Mouse (Mus musculus) limb, embryonic 14.5 days (tissue): ENCODE results near the gene Zfp536. TPM values are rescaled to one million over a fixed set of nuclear protein-coding genes. Genes with fewer than 3 reads are reported as not detected.

ENCODE experiments used
- ATAC-seq: fragments of 200-750 bp; cut with Nextera tagmentation; 2 replicates; pipeline ENCODE4 v1.8.0; 2017; ENCODE audit warnings: low read depth, moderate number of reproducible peaks, moderate TSS enrichment; ENCODE audit not compliant: low FRiP score
- DNase-seq: peaks from one replicate; pipeline ENCODE4 v3.0.0-alpha.2; 2015; ENCODE audit warnings: low spot score
- H3K27ac ChIP-seq: fragments of 300-500 bp; sonication (generic); replicated peaks from 2 replicates; pipeline ENCODE4 v1.5.1; 2014; ENCODE audit warnings: low read depth, mild to moderate bottlenecking, low read length, moderate library complexity, mixed read lengths
- H3K27me3 ChIP-seq: fragments of 300-500 bp; sonication (generic); 2 replicates; pipeline ENCODE4 v1.6.1; 2014; ENCODE audit warnings: low read length, mixed read lengths; ENCODE audit not compliant: control insufficient read depth, insufficient read depth
- H3K36me3 ChIP-seq: fragments of 300-500 bp; sonication (generic); 2 replicates; pipeline ENCODE4 v1.6.1; 2014; ENCODE audit warnings: mild to moderate bottlenecking, low read length, moderate library complexity, mixed read lengths; ENCODE audit not compliant: control insufficient read depth, insufficient read depth
- H3K4me1 ChIP-seq: fragments of 300-500 bp; sonication (generic); 2 replicates; pipeline ENCODE4 v1.6.1; 2014; ENCODE audit warnings: antibody characterized with exemption, low read length, mixed read lengths; ENCODE audit not compliant: control insufficient read depth, insufficient read depth
- H3K4me2 ChIP-seq: fragments of 300-500 bp; sonication (generic); replicated peaks from 2 replicates; pipeline ENCODE4 v1.6.1; 2014; ENCODE audit warnings: low read depth, mild to moderate bottlenecking, low read length, moderate library complexity; ENCODE audit not compliant: severe bottlenecking
- H3K4me3 ChIP-seq: fragments of 300-500 bp; sonication (generic); replicated peaks from 2 replicates; pipeline ENCODE4 v1.5.1; 2014; ENCODE audit warnings: low read length
- H3K9ac ChIP-seq: fragments of 300-500 bp; sonication (generic); 2 replicates; pipeline ENCODE4 v1.6.1; 2014; ENCODE audit warnings: mild to moderate bottlenecking, low read depth, low read length, moderate library complexity; ENCODE audit not compliant: severe bottlenecking
- H3K9me3 ChIP-seq: fragments of 300-500 bp; sonication (generic); 2 replicates; pipeline ENCODE4 v1.6.1; 2016; ENCODE audit warnings: low read length; ENCODE audit not compliant: control insufficient read depth
- POLR2A ChIP-seq: fragments of 200-500 bp; IDR thresholded peaks from 2 replicates; pipeline ENCODE4 v1.8.0; 2012; ENCODE audit warnings: inconsistent platforms, mild to moderate bottlenecking, moderate library complexity, borderline replicate concordance; ENCODE audit not compliant: insufficient read depth, insufficient read length; ENCODE audit errors: extremely low read depth
- WGBS: fragments of 180-500 bp; shearing (Covaris S2); extraction: QIAGEN DNeasy Blood & Tissue Kit; methylation state at CpG from one replicate; pipeline ENCODE4 v1.1.7; 2014; 5-methylcytosine and 5-hydroxymethylcytosine counted together
- polyA plus RNA-seq, 2 experiments: library from polyadenylated mRNA; depleted of rRNA in 1 of 2; stranded (reverse) in 1 of 2; unstranded in 1 of 2; fragments of >200 nt; fragmentation: Nextera tagmentation in 1 of 2; extraction: Ambion mirVana in 1 of 2; gene quantifications; 2 replicates each; pipeline versions ENCODE4 v1.2.1 to v1.2.3; 2012 to 2014

The Zfp536 gene
- polyA plus RNA-seq, 2 experiments: 3.8 to 6.5 TPM

- Histone ChIP-seq H3K9ac (no peak overlapping the region), H3K36me3 (no peaks in the 10 kb centered on the region), H3K27ac (no peak overlapping the region), H3K27me3 (no peaks in the 10 kb centered on the region), H3K9me3 (no peaks in the 10 kb centered on the region), H3K4me3 (no peak overlapping the region), H3K4me1 (no peaks in the 10 kb centered on the region), H3K4me2 (no peak overlapping the region)
- no peak for TF ChIP-seq POLR2A
- DNase-seq (no peak), ATAC-seq (no peak)
- WGBS: 73% methylated on average over 6 of the region's 6 CpGs
Measured at GRCm38 (mm10) chr7:37481165-37481564, 292.3 kb downstream of the Zfp536 start.

GRCm38 (mm10) chr7:37477309-37477708 is 296.1 kb downstream of the Zfp536 start:
- Histone ChIP-seq H3K36me3 (no peaks in the 10 kb centered on the region), H3K4me3 (no peak overlapping the region), H3K4me1 (0 out of 2 replicates have a peak, but pooled peaks cover 2% of the 10 kb centered on the region), H3K9me3 (no peaks in the 10 kb centered on the region), H3K9ac (no peak overlapping the region), H3K27ac (no peak overlapping the region), H3K27me3 (no peaks in the 10 kb centered on the region), H3K4me2 (no peak overlapping the region)
- no peak for DNase-seq
- no peak for TF ChIP-seq POLR2A
- ATAC-seq: no peak
- WGBS: 85% methylated on average over 5 of the region's 5 CpGs

- Histone ChIP-seq H3K27me3 (no peaks in the 10 kb centered on the region), H3K4me2 (no peak overlapping the region)
- no peak for DNase-seq
Measured at GRCm38 (mm10) chr7:37475485-37475884, 298.0 kb downstream of the Zfp536 start.

GRCm38 (mm10) chr7:37474284-37474683 is 299.2 kb downstream of the Zfp536 start:
- no peaks in the 10 kb centered on the region for H3K27me3 ChIP-seq
- no peak for DNase-seq
- H3K9ac ChIP-seq: no peak overlapping the region
- no peak overlapping the region for H3K27ac ChIP-seq
- WGBS: 54% methylated on average over 8 of the region's 8 CpGs
- no peak for ATAC-seq
- no peak for TF ChIP-seq POLR2A
- H3K9me3 ChIP-seq: no peaks in the 10 kb centered on the region
- H3K4me1 ChIP-seq: 0 out of 2 replicates have a peak, but pooled peaks cover 2% of the 10 kb centered on the region
- no peak overlapping the region for H3K4me3 ChIP-seq
- H3K4me2 ChIP-seq: no peak overlapping the region
- H3K36me3 ChIP-seq: no peaks in the 10 kb centered on the region

More at GRCm38 (mm10) chr7:37475485-37475884, 298.0 kb downstream of the Zfp536 start:
- 63% methylated on average over 2 of the region's 2 CpGs for WGBS
- no peak for ATAC-seq
- Histone ChIP-seq H3K9ac (no peak overlapping the region), H3K27ac (no peak overlapping the region), H3K4me3 (no peak overlapping the region), H3K4me1 (0 out of 2 replicates have a peak, but pooled peaks cover 2% of the 10 kb centered on the region), H3K9me3 (no peaks in the 10 kb centered on the region), H3K36me3 (no peaks in the 10 kb centered on the region)
- no peak for TF ChIP-seq POLR2A

- H3K4me1 ChIP-seq: 0 out of 2 replicates have a peak, but pooled peaks cover 2% of the 10 kb centered on the region
- DNase-seq (no peak), ATAC-seq (no peak)
- no peaks in the 10 kb centered on the region for H3K27me3 ChIP-seq
- no peak overlapping the region for H3K4me3 ChIP-seq
- WGBS: 69% methylated on average over 24 of the region's 24 CpGs
- no peak for TF ChIP-seq POLR2A
- H3K36me3 ChIP-seq: no peaks in the 10 kb centered on the region
- no peak overlapping the region for H3K9ac ChIP-seq
- H3K27ac ChIP-seq: no peak overlapping the region
- H3K4me2 ChIP-seq: no peak overlapping the region
- H3K9me3 ChIP-seq: no peaks in the 10 kb centered on the region
Measured at GRCm38 (mm10) chr7:37473311-37474084, 299.9 kb downstream of the Zfp536 start.

- Histone ChIP-seq H3K36me3 (no peaks in the 10 kb centered on the region), H3K9me3 (no peaks in the 10 kb centered on the region), H3K27me3 (no peaks in the 10 kb centered on the region), H3K4me3 (no peak overlapping the region), H3K4me2 (no peak overlapping the region), H3K9ac (no peak overlapping the region), H3K4me1 (0 out of 2 replicates have a peak, but pooled peaks cover 2% of the 10 kb centered on the region), H3K27ac (no peak overlapping the region)
- ATAC-seq (no peak), DNase-seq (no peak)
- no peak for TF ChIP-seq POLR2A
- 44% methylated on average over 8 of the region's 8 CpGs for WGBS
Measured at GRCm38 (mm10) chr7:37471726-37472125, 301.7 kb downstream of the Zfp536 start.
